Mouse (Mus musculus): ENCODE measurements around the gene Ttc30a1. TPM values are rescaled to one million over a fixed set of nuclear protein-coding genes. Genes with fewer than 3 reads are reported as not detected.

The Ttc30a1 gene
- polyA plus RNA-seq, 1 experiment from 2014 or later = 9.2 TPM

Other genes with a start within 250 kb of the Ttc30a1 start
- 49.7 and 51.8 TPM in 2 replicates for gene Agps, start 149.8 kb downstream of the Ttc30a1 start, polyA plus RNA-seq (2016; fragmentation: Nextera tagmentation; extraction: Ambion mirVana)
- gene Ttc30b, start 43.4 kb downstream of the Ttc30a1 start, polyA plus RNA-seq (2016; fragmentation: Nextera tagmentation; extraction: Ambion mirVana) = 14.4 and 15.3 TPM in 2 replicates
- 0.76 and 1.2 TPM in 2 replicates for gene Ttc30a2, start 3.8 kb downstream of the Ttc30a1 start, polyA plus RNA-seq (2016; fragmentation: Nextera tagmentation; extraction: Ambion mirVana)